Mouse (Mus musculus): ENCODE results near the gene Arl6.

GRCm38 (mm10) chr16:59570807-59571206 lies 68.4 kb downstream of the Arl6 start:
- TF ChIP-seq CTCF (conservative IDR thresholded peaks at IDR 0.05; ENCODE audit: low read length) (no peak), POU5F1 (IDR thresholded peaks at IDR 0.05; ENCODE audit: borderline replicate concordance, low read length) (no peak)

Measured in E14TG2a.4 (cell line).